Mouse (Mus musculus) myocyte (in vitro differentiated cells): ENCODE measurements at regions not wholly inside any gene's neighbourhood (a gene's known extent, or its start where the extent isn't known, plus 50 kb on each side); places are given as distances from the start of the nearest gene placed in this dataset.

Experiments used
- H3K27me3 ChIP-seq: one replicate; pipeline ENCODE4 v1.6.1; 2011; ENCODE audit not compliant: control insufficient read depth, insufficient read depth, insufficient read length
- H3K36me3 ChIP-seq: one replicate; pipeline ENCODE4 v1.6.1; 2011; ENCODE audit not compliant: control insufficient read depth, insufficient read depth
- H3K4me2 ChIP-seq: one replicate; pipeline ENCODE4 v1.6.1; 2011; ENCODE audit warnings: low read depth, control low read depth
- H3K4me3 ChIP-seq: one replicate; pipeline ENCODE4 v1.5.1; 2011; ENCODE audit warnings: mild to moderate bottlenecking, control low read depth, moderate library complexity
- H3K79me2 ChIP-seq: one replicate; pipeline ENCODE4 v1.6.1; 2011; ENCODE audit not compliant: control insufficient read depth, insufficient read depth
- H3ac ChIP-seq: one replicate; pipeline ENCODE4 v1.6.1; 2011; ENCODE audit not compliant: control insufficient read depth, insufficient read length
- CEBPB ChIP-seq: IDR thresholded peaks from 2 replicates; pipeline ENCODE4 v1.6.1; 2011; ENCODE audit warnings: mild to moderate bottlenecking, moderate library complexity; ENCODE audit not compliant: poor library complexity, insufficient read depth, severe bottlenecking
- E2F4 ChIP-seq: IDR thresholded peaks from one replicate; pipeline ENCODE4 v1.6.1; 2011; ENCODE audit warnings: mild to moderate bottlenecking, control low read depth, moderate library complexity; ENCODE audit not compliant: insufficient read depth
- MAX ChIP-seq: IDR thresholded peaks from one replicate; pipeline ENCODE4 v1.6.1; 2011; ENCODE audit warnings: low read depth, mild to moderate bottlenecking, control low read depth
- MYOD1 ChIP-seq, 3 experiments: IDR thresholded peaks; one replicate each; pipeline ENCODE4 v1.6.1; 2011; ENCODE audit warnings: control low read depth in 2 of 3, low read depth in 2 of 3, mild to moderate bottlenecking in 2 of 3, moderate library complexity in 1 of 3; ENCODE audit not compliant: insufficient read length in 2 of 3, control insufficient read depth in 1 of 3
- MYOG ChIP-seq, 3 experiments: IDR thresholded peaks; one replicate each; pipeline ENCODE4 v1.6.1; 2011; ENCODE audit warnings: control low read depth in 2 of 3, low read depth in 2 of 3, mild to moderate bottlenecking in 2 of 3; ENCODE audit not compliant: insufficient read length in 2 of 3, control insufficient read depth in 1 of 3, insufficient read depth in 1 of 3
- POLR2A ChIP-seq: IDR thresholded peaks from one replicate; pipeline ENCODE4 v1.6.1; 2011; ENCODE audit warnings: low read depth, mild to moderate bottlenecking, control low read depth, moderate library complexity; ENCODE audit not compliant: insufficient read length
- POLR2AphosphoS2 ChIP-seq: IDR thresholded peaks from one replicate; pipeline ENCODE4 v1.6.1; 2011; ENCODE audit warnings: low read depth, control low read depth; ENCODE audit not compliant: insufficient read length
- REST ChIP-seq: IDR thresholded peaks from one replicate; pipeline ENCODE4 v1.6.1; 2011; ENCODE audit warnings: mild to moderate bottlenecking, control low read depth, moderate library complexity; ENCODE audit not compliant: insufficient read depth, insufficient read length
- SRF ChIP-seq: IDR thresholded peaks from one replicate; pipeline ENCODE4 v1.6.1; 2011; ENCODE audit warnings: low read depth; ENCODE audit not compliant: control insufficient read depth, insufficient read length
- TCF12 ChIP-seq: IDR thresholded peaks from one replicate; pipeline ENCODE4 v1.6.1; 2011; ENCODE audit warnings: mild to moderate bottlenecking, control low read depth; ENCODE audit not compliant: poor library complexity, insufficient read depth, severe bottlenecking
- TCF3 ChIP-seq: IDR thresholded peaks from one replicate; pipeline ENCODE4 v1.6.1; 2011; ENCODE audit warnings: low read depth, control low read depth; ENCODE audit not compliant: insufficient read length
- USF1 ChIP-seq: IDR thresholded peaks from one replicate; pipeline ENCODE4 v1.6.1; 2011; ENCODE audit warnings: low read depth, mild to moderate bottlenecking, control low read depth, moderate library complexity

- Histone ChIP-seq H3K4me3 (no peak overlapping the region), H3ac (no peak overlapping the region), H3K4me2 (no peak overlapping the region), H3K79me2 (no peaks in the 10 kb centered on the region), H3K36me3 (no peaks in the 10 kb centered on the region), H3K27me3 (no peaks in the 10 kb centered on the region)
- no peak for TF ChIP-seq MYOD1 (IDR thresholded peaks at IDR 0.05; ENCODE audit: control insufficient read depth in 1 of 3, insufficient read length in 2 of 3, low read depth in 2 of 3)
- no peak for TF ChIP-seq POLR2AphosphoS2
Observed at GRCm38 (mm10) chr10:117447626-117448025, 67.8 kb upstream of the Cpsf6 start.

DNA sequence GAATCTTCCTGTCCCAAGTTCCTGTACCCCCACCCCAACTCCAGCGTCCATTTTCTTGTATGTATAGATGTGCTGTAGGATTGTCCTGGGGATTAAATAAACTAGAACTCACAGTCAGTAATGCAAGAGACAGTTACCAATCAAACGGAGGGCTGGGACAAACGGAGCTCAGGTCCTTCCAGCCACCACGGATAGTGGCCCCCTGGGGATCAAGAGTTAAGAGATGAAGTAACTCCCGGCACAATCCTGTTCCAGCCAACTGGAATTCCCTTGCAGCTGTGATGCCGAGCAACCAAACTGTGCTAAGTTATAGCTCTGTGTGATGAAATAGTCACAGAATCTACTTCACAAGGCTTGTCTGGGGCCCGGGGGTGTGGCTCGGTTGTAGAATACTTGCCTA is 67.4 kb upstream of the Cpsf6 start:
- no peak overlapping the region for H3K4me2 ChIP-seq
- H3K79me2 ChIP-seq = no peaks in the 10 kb centered on the region
- no peak for TF ChIP-seq POLR2AphosphoS2
- TF ChIP-seq TCF12 = no peak
- no peak for TF ChIP-seq CEBPB
- no peak for TF ChIP-seq REST
- no peak for TF ChIP-seq USF1
- TF ChIP-seq E2F4 = no peak
- TF ChIP-seq SRF = no peak
- no peak for TF ChIP-seq MAX
- no peak for TF ChIP-seq TCF3
- TF ChIP-seq MYOD1 (IDR thresholded peaks at IDR 0.05; ENCODE audit: control insufficient read depth in 1 of 3, insufficient read length in 2 of 3, low read depth in 2 of 3) = no peak
- TF ChIP-seq MYOG (IDR thresholded peaks at IDR 0.05; ENCODE audit: control insufficient read depth in 1 of 3, insufficient read depth in 1 of 3, insufficient read length in 2 of 3, low read depth in 2 of 3) = no peak
- no peak for TF ChIP-seq POLR2A
- H3K4me3 ChIP-seq = no peak overlapping the region
- H3ac ChIP-seq = no peak overlapping the region
- H3K36me3 ChIP-seq = no peaks in the 10 kb centered on the region
- no peaks in the 10 kb centered on the region for H3K27me3 ChIP-seq

- TF ChIP-seq MAX (no peak), TCF3 (no peak), MYOD1 (IDR thresholded peaks at IDR 0.05; ENCODE audit: control insufficient read depth in 1 of 3, insufficient read length in 2 of 3, low read depth in 2 of 3) (no peak), USF1 (no peak), CEBPB (no peak)
- no peaks in the 10 kb centered on the region for H3K27me3 ChIP-seq
- H3K36me3 ChIP-seq = no peaks in the 10 kb centered on the region
- no peak overlapping the region for H3K4me3 ChIP-seq
- H3K79me2 ChIP-seq = no peaks in the 10 kb centered on the region
- H3ac ChIP-seq = no peak overlapping the region
- H3K4me2 ChIP-seq = no peak overlapping the region
Observed at GRCm38 (mm10) chr10:117446776-117447175, 67.0 kb upstream of the Cpsf6 start.

DNA sequence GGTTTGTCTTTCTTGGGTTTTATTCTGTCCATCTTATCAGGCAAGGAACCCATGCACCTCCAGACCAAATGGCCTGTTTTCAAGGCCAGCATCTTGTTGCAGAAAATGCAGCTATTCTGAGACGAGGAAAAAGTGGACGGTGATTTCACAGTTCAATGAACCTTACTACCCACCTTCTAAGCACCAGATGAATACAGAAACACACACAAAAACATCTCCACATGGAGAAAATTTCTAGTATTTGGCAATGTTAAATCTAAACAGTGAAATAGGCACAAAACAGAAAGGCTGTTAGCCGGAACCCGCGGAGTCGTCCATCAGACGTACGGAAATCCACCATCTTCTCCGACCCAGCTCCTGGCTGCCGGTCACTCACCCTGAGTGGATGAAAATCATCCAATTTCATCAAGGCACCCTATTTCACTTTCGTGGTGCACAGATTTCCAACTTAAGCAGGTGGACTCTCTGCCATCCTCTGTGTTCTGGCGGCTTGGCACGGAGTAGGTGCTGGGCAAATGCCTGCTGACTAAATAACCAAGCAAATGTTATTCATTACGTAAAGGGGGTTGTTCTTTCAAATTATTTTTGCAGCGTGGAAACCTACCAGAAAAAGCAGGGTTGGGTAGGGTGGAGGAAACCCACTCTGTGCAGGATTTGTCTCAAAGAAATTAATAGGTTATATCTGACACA is 66.1 kb upstream of the Cpsf6 start:
- no peak overlapping the region for H3K4me3 ChIP-seq
- TF ChIP-seq USF1 (no peak), POLR2AphosphoS2 (no peak), MYOD1 (IDR thresholded peaks at IDR 0.05; ENCODE audit: control insufficient read depth in 1 of 3, insufficient read length in 2 of 3, low read depth in 2 of 3) (no peak), REST (no peak), E2F4 (no peak), POLR2A (no peak), CEBPB (no peak), TCF3 (no peak), TCF12 (no peak), MYOG (IDR thresholded peaks at IDR 0.05; ENCODE audit: control insufficient read depth in 1 of 3, insufficient read depth in 1 of 3, insufficient read length in 2 of 3, low read depth in 2 of 3) (no peak)
- H3K27me3 ChIP-seq = no peaks in the 10 kb centered on the region
- H3K79me2 ChIP-seq = no peaks in the 10 kb centered on the region
- no peak overlapping the region for H3ac ChIP-seq
- no peak overlapping the region for H3K4me2 ChIP-seq
- no peaks in the 10 kb centered on the region for H3K36me3 ChIP-seq

DNA sequence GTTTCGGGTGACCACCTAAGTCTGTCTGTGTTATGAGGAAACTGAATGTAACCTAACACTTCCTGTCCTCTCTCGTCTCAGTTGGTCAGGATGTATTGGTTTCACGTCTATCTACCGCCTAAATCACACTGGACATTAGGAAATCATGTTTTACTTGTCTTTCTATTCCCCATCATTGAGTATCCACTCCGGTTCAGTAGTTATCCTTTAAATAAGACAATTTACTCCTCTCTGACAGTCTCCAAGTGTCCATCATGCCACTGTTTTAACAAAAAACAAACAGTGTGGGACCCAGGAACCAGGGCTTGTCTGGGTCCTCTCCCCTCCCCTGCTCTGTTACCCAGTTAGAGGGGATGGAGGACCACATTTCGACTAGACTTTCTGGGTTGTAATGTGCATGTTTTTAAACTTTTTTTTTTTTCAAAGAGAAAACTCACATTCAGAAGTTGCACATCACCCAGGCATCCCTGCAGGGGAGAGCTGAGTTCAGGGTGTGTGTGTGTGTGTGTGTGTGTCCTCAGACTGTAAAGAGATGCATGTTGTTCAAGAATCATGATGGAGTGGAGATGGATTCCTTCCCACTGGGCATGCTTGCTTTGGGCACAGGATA is 65.5 kb upstream of the Cpsf6 start:
- H3K36me3 ChIP-seq = no peaks in the 10 kb centered on the region
- no peak overlapping the region for H3ac ChIP-seq
- no peaks in the 10 kb centered on the region for H3K79me2 ChIP-seq
- no peak for TF ChIP-seq POLR2A
- TF ChIP-seq MYOD1 (IDR thresholded peaks at IDR 0.05; ENCODE audit: control insufficient read depth in 1 of 3, insufficient read length in 2 of 3, low read depth in 2 of 3) = no peak
- no peak for TF ChIP-seq REST
- no peak for TF ChIP-seq TCF12
- TF ChIP-seq CEBPB = no peak
- no peak for TF ChIP-seq TCF3
- no peak for TF ChIP-seq MAX
- TF ChIP-seq MYOG (IDR thresholded peaks at IDR 0.05; ENCODE audit: control insufficient read depth in 1 of 3, insufficient read depth in 1 of 3, insufficient read length in 2 of 3, low read depth in 2 of 3) = no peak
- TF ChIP-seq SRF = no peak
- no peak for TF ChIP-seq USF1
- no peak for TF ChIP-seq E2F4
- no peak for TF ChIP-seq POLR2AphosphoS2
- H3K4me2 ChIP-seq = no peak overlapping the region
- H3K4me3 ChIP-seq = no peak overlapping the region
- no peaks in the 10 kb centered on the region for H3K27me3 ChIP-seq
